Mouse (Mus musculus): ENCODE measurements around the gene Neurod1.

Gene Neurod1

GRCm38 (mm10) chr2:79456575-79457349, at the start of gene Neurod1, which contains the start of gene Cerkl:
Gene Neurod1 (minus strand): TSS chr2:79456751.
Gene Cerkl (minus strand): TSS chr2:79456785.
- DNase-seq (ENCODE audit: low spot score), result no peak

DNA sequence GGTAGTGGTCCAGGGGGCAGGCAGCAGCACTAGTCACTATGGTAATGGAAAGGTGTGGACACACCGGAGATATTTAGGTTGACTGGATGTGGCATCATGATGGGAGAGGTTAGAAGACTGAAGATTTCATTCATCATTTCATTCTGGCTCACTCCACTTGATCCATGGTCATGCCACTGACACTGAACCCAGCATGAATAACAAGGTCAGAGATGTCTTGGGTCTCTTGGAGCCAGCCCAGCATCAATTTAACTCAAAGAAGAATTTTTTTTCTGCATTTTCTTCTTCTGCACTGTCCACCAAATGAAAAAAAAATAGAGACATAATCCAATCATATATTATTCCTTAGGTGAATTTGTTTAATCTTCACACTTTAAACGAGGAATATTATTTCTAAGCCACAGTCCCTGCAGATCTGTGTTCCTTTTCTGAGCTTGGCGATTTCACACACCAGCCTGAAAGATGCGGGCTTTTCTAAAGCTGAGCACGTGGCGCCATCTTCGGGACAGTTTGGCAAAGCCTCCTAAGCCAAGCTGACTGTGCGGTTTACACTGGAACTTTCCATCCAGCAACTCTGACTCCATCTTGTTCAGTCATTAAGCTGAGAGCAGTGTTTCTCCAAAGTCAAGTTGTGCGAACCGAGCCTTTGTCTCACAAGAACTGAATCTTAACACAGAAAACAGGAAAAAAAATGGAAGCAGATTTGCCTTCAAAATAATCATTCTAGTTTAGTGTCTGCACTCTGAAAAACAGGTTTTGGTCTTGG, 42.6 kb upstream of the Neurod1 start:
- peak; percentile 76 for DNase-seq (ENCODE audit: low spot score)

DNA sequence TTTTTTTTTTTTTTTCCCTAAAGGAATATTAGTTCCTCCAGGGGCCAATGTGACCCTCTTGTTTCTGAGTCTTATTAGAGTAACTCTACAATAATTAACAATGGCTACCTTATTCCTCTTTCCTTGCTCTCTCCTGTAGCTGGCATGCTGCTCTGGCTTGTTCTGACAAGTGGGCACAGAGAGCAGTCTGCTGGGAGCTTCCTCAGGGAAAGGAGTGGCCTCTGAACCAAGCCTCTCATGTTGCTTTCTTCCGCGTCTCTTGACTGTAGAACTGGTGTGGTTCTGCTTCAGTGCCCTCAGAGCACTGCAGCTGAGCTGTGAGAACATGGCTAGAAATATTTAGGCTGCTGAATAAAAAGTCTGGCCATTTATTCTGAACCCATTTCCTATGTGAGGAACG, 28.6 kb upstream of the Neurod1 start:
- no peak for DNase-seq (ENCODE audit: low spot score)

DNA sequence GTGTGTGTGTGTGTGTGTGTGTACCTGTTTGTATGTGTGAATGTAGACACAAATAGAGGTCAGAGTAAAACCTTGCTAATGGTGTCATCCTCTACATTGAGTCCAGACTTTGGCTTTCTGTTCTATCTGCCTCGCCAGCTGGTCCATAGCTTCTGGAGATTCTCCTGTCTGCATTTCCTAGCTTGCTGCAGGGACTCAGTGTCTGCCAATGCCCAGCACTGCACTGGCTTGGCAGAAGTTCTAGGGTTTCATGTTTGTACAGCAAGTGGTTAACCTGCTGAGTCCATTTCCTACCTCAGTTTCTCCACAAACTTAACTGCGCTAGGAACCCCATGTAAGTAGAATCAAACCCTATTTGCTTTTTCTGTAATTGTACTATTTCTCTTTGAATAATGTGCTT, 26.0 kb upstream of the Neurod1 start:
- no peak for DNase-seq (ENCODE audit: low spot score)

GRCm38 (mm10) chr2:79462411-79462810, 5.9 kb upstream of the Neurod1 start:
- DNase-seq (ENCODE audit: low spot score), result no peak

- DNase-seq (ENCODE audit: low spot score), result no peak
These were observed 5.3 kb upstream of the Neurod1 start for GRCm38 (mm10) chr2:79461861-79462260.

- DNase-seq (ENCODE audit: low spot score), result no peak
These were observed 4.0 kb upstream of the Neurod1 start for GRCm38 (mm10) chr2:79460586-79460985.

DNA sequence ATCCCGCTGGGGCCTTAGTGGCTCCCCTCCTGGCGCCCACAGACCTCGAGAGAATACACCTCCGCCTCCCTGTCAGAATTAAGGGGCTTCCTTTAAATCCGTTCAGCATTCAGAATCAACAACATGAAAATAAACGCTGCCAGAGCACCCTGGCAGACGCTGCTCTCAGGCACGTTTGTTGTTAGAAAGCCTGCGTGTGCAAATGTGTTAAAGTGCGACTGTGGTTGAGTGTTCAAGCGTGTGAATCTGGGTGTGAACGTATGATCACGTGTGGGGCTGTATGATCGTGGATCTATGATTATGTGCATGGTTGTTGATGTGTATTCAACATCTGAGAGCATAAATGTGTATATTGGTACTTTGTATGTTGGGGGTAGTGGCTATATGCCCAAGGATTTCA, 3.6 kb upstream of the Neurod1 start:
- no peak for DNase-seq (ENCODE audit: low spot score)

- DNase-seq (ENCODE audit: low spot score), result no peak
These were observed 2.8 kb upstream of the Neurod1 start for GRCm38 (mm10) chr2:79459061-79460045.

DNA sequence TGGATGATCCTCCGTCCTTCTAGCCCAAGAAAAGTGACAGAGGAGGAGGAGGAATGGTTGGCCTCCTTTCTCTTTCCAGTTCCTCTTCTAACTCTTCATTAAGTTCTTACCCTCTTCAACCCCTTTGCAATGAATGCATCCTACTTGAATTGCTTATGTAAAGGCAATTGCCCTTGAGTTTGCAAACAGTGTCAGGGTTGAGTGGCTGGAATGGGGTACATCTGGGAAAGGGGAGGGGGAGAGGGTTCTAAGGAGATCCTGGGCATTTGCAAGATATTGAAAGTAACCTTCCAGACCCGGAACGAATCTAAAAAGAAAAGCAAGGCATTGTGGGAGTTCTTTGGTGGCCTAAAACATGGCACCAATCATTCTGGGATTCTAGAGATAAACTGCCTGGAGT, 1.4 kb upstream of the Neurod1 start:
- no peak for DNase-seq (ENCODE audit: low spot score)

- DNase-seq (ENCODE audit: low spot score), result no peak
These were observed 883 bp upstream of the Neurod1 start for GRCm38 (mm10) chr2:79457434-79457833.

DNA sequence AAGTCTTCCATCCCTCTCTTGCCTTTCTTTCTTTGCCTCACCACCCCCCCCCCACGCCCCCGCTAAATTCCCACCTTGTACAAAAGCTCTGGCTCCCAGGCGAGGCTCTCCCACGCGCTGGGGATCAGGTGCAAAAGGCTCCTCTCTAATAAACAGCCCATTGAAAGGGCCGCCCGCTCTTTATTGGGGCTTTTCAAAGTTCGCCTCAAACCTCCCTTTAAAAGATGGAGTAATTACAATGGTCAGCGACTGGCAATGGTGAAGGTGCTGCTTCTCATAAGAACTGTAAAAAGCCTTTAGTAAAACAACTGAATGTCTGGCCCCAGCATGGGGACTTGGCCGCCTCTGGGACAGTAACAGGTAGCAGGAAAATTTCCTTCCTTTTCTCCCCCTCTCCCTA, 905 bp downstream of the Neurod1 start:
- no peak for DNase-seq (ENCODE audit: low spot score)

DNA sequence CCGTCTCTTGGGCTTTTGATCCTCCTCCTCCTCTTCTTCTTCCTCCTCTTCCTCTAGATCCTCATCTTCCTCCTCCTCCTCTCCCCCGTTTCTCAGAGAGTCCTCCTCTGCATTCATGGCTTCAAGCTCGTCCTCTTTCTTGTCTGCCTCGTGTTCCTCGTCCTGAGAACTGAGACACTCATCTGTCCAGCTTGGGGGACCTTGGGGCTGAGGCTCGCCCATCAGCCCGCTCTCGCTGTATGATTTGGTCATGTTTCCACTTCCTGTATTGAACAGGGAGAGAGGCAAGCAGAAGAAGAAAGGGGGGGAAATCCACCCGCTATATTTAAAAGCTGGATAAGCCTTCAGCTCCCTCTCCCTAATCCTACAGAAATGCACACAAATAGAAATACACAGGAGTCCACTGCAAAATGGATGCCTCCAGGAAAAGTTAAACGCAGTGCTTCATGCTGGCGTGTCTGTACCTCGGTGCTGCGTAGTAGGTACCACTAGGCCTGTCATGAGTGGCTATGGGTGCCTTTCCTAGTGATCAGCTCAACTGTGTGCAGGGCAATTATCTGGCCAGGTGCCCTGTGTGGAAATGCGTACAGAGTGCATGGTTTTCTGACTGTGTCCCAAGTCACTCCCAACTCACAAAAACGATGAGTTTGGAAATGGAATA, 1.6 kb downstream of the Neurod1 start:
- DNase-seq (ENCODE audit: low spot score), result no peak

DNA sequence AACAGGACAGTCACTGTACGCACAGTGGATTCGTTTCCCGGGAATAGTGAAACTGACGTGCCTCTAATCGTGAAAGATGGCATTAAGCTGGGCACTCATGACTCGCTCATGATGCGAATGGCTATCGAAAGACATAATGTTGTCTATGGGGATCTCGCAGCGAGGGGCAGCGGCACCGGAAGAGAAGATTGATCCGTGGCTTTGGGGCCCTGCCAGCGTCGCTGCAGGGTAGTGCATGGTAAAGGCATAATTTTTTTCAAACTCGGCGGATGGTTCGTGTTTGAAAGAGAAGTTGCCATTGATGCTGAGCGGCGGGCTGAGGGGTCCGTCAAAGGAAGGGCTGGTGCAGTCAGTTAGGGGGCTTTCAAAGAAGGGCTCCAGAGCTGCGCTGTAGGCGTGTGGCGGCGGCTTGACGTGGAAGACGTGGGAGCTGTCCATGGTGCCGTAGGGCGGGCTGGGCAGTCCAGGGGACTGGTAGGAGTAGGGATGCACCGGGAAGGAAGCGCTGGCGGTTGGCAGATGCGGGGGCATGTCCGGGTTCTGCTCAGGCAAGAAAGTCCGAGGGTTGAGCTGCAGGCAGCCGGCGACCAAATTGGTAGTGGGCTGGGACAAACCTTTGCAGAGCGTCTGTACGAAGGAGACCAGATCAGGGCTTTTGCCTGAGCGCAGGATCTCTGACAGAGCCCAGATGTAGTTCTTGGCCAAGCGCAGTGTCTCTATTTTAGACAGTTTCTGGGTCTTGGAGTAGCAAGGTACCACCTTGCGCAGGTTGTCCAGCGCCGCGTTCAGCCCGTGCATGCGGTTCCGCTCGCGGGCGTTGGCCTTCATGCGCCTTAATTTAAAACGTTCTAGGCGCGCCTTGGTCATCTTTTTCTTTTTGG, 2.4 kb downstream of the Neurod1 start:
- no peak for DNase-seq (ENCODE audit: low spot score)

GRCm38 (mm10) chr2:79451438-79451837, 5.1 kb downstream of the Neurod1 start:
- DNase-seq (ENCODE audit: low spot score), result no peak

DNA sequence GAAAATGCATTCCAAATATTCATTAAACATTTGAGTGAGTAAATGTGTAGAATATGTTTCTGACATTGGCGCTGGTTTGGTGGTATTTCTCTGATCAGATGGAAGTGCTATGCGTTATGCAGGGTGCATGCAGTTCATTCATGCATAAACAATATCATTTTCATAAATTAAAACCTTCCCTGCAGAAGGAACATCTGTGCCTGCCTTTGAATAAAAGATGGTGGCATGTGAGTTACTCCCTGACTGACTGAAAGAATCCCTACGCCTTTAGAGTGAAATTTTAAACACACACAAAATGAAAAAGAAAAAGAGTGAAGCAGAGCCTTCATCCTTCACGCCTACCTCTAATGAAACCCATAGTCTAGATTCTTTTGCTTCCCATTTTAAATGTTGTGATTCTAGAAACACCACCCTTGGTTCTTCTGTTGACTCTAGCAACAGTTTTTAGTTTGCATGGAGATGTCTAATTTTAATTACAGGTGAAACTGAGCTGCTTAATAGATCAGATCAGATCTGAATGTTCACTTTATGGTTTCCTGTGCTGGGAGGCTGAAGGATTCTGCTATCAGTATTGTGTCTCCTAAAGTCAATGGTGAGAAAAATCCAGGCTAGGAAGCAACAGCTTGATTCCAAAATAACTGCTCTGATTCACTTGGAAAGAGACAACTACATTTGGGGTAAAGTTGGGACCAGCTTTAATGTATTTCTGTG, 5.7 kb downstream of the Neurod1 start:
- DNase-seq (ENCODE audit: low spot score), result no peak

GRCm38 (mm10) chr2:79449371-79449770, 7.2 kb downstream of the Neurod1 start:
- DNase-seq (ENCODE audit: low spot score), result no peak

- no peak for DNase-seq (ENCODE audit: low spot score)
These were observed 9.4 kb downstream of the Neurod1 start for GRCm38 (mm10) chr2:79447198-79447597.

DNA sequence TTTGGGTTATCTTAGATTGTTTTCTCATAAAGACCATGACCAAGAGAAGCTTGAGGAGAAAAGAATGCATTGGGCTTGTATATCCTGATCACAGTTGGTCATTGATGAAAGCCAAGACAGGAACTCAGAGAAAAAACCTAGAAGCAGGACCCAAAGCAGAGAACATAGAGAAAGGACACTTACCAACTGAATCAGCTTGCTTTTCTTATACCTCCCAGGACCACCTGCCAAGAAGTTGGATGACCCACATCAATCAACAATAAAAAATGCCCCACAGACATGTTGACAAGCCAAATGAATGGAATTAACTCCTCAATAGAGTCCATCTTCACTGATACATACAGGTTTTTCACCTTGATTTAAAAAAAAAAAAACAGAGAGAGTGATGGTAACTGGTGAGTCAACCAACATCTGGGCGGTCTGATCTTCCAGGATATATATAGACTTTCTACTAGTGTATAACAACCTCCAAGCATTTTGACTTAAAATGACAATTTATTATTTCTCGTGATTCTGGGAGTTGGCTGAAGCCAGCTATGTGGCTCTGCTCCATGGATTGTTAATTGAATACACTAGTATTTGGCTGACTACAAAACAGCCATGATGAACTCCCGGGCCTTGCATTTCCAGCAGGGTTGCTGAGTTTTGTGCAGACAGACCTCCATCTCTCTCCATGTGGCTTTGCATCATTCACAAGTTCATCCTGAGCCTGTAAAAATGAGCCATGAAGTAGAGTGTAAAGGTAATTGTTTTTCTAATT, 12.5 kb downstream of the Neurod1 start:
- DNase-seq (ENCODE audit: low spot score), result no peak
